Mouse (Mus musculus) midbrain, embryonic 10.5 days (tissue): ENCODE data around the gene Slc25a5. TPM values are rescaled to one million over a fixed set of nuclear protein-coding genes. Genes with fewer than 3 reads are reported as not detected.

Experiments
- DNase-seq: peaks from one replicate; pipeline ENCODE4 v3.0.0-alpha.2; 2017; ENCODE audit warnings: low spot score
- H3K27ac ChIP-seq: fragments of 300-500 bp; sonication (generic); replicated peaks from 2 replicates; pipeline ENCODE4 v1.5.1; 2016; ENCODE audit warnings: mild to moderate bottlenecking
- H3K27me3 ChIP-seq: fragments of 300-500 bp; sonication (generic); 2 replicates; pipeline ENCODE4 v1.6.1; 2016; ENCODE audit warnings: low read depth, mild to moderate bottlenecking; ENCODE audit not compliant: poor library complexity, severe bottlenecking
- H3K36me3 ChIP-seq: fragments of 300-500 bp; sonication (generic); 2 replicates; pipeline ENCODE4 v1.6.1; 2016; ENCODE audit warnings: mild to moderate bottlenecking, moderate library complexity
- H3K4me1 ChIP-seq: fragments of 300-500 bp; sonication (generic); 2 replicates; pipeline ENCODE4 v1.6.1; 2016
- H3K4me3 ChIP-seq: fragments of 300-500 bp; sonication (generic); 2 replicates; pipeline ENCODE4 v1.5.1; 2016; ENCODE audit warnings: mild to moderate bottlenecking, moderate library complexity
- H3K9me3 ChIP-seq: fragments of 300-500 bp; sonication (generic); replicated peaks from 2 replicates; pipeline ENCODE4 v1.6.1; 2016; ENCODE audit warnings: mild to moderate bottlenecking
- WGBS: fragments of 180-500 bp; shearing (Covaris S2); methylation state at CpG from one replicate; pipeline ENCODE4 v1.1.7; 2016; 5-methylcytosine and 5-hydroxymethylcytosine counted together
- polyA plus RNA-seq: library from polyadenylated mRNA; unstranded; fragments of >200 nt; fragmentation: Nextera tagmentation; extraction: Ambion mirVana; gene quantifications from 2 replicates; pipeline ENCODE4 v1.2.1, GENCODE M21; 2016

The Slc25a5 gene
- polyA plus RNA-seq, 1 experiment from 2014 or later = 854 TPM

- H3K27ac ChIP-seq = no peak overlapping the region
- 91% methylated on average over 5 of the region's 5 CpGs for WGBS
Measured at GRCm38 (mm10) chrX:36826873-36827272, 31.4 kb downstream of the Slc25a5 start.

GRCm38 (mm10) chrX:36830271-36830670 is 34.8 kb downstream of the Slc25a5 start:
- Histone ChIP-seq H3K4me3 (no peak overlapping the region), H3K9me3 (no peaks in the 10 kb centered on the region; the same call in 1 of the 2 replicates), H3K27ac (no peak overlapping the region), H3K27me3 (no peaks in the 10 kb centered on the region), H3K4me1 (peaks cover 13% of the 10 kb centered on the region), H3K36me3 (no peaks in the 10 kb centered on the region)
- DNase-seq = no peak
- 57% methylated on average over 5 of the region's 5 CpGs for WGBS

More at GRCm38 (mm10) chrX:36826873-36827272, 31.4 kb downstream of the Slc25a5 start:
- H3K36me3 ChIP-seq = no peaks in the 10 kb centered on the region
- H3K4me3 ChIP-seq = no peak overlapping the region
- no peaks in the 10 kb centered on the region; the same call in 1 of the 2 replicates for H3K9me3 ChIP-seq
- no peaks in the 10 kb centered on the region for H3K4me1 ChIP-seq
- DNase-seq = no peak
- no peaks in the 10 kb centered on the region for H3K27me3 ChIP-seq

GRCm38 (mm10) chrX:36831632-36832031 is 36.2 kb downstream of the Slc25a5 start:
- WGBS = 86% methylated on average over 4 of the region's 4 CpGs
- Histone ChIP-seq H3K4me3 (no peak overlapping the region), H3K27me3 (no peaks in the 10 kb centered on the region), H3K9me3 (no peaks in the 10 kb centered on the region; the same call in 1 of the 2 replicates), H3K36me3 (no peaks in the 10 kb centered on the region), H3K27ac (no peak overlapping the region), H3K4me1 (peaks cover 13% of the 10 kb centered on the region)
- DNase-seq = no peak

GRCm38 (mm10) chrX:36833397-36834084 is 38.1 kb downstream of the Slc25a5 start:
- DNase-seq = peak; percentile 73
- H3K4me3 ChIP-seq = peak overlapping the region; percentile 42
- no peaks in the 10 kb centered on the region for H3K27me3 ChIP-seq
- 22% methylated on average over 19 of the region's 19 CpGs for WGBS
- H3K27ac ChIP-seq = peak overlapping the region; percentile 77
- peaks cover 13% of the 10 kb centered on the region for H3K4me1 ChIP-seq
- H3K36me3 ChIP-seq = no peaks in the 10 kb centered on the region
- no peaks in the 10 kb centered on the region; the same call in 1 of the 2 replicates for H3K9me3 ChIP-seq

GRCm38 (mm10) chrX:36837069-36837676 is 41.7 kb downstream of the Slc25a5 start:
- Histone ChIP-seq H3K9me3 (no peaks in the 10 kb centered on the region), H3K4me3 (no peak overlapping the region), H3K27me3 (no peaks in the 10 kb centered on the region), H3K4me1 (peaks cover 13% of the 10 kb centered on the region), H3K27ac (no peak overlapping the region), H3K36me3 (no peaks in the 10 kb centered on the region)
- DNase-seq = no peak
- WGBS = 68% methylated on average over 6 of the region's 6 CpGs

GRCm38 (mm10) chrX:36839391-36839790 is 43.9 kb downstream of the Slc25a5 start:
- H3K27me3 ChIP-seq = no peaks in the 10 kb centered on the region
- H3K9me3 ChIP-seq = no peaks in the 10 kb centered on the region
- no peak overlapping the region for H3K4me3 ChIP-seq
- H3K36me3 ChIP-seq = no peaks in the 10 kb centered on the region
- WGBS = 93% methylated on average over 7 of the region's 7 CpGs
- DNase-seq = no peak
- peaks cover 5% of the 10 kb centered on the region; the same call in 1 of the 2 replicates for H3K4me1 ChIP-seq
- no peak overlapping the region for H3K27ac ChIP-seq

- Histone ChIP-seq H3K4me1 (no peaks in the 10 kb centered on the region), H3K36me3 (no peaks in the 10 kb centered on the region), H3K4me3 (no peak overlapping the region), H3K27me3 (no peaks in the 10 kb centered on the region), H3K9me3 (no peaks in the 10 kb centered on the region), H3K27ac (no peak overlapping the region)
- WGBS = 84% methylated on average over 6 of the region's 6 CpGs
- DNase-seq = no peak
Measured at GRCm38 (mm10) chrX:36841698-36842097, 46.2 kb downstream of the Slc25a5 start.

GRCm38 (mm10) chrX:36843346-36843990 is 48.0 kb downstream of the Slc25a5 start:
- whole genome bisulfite sequencing = 79% methylated on average over 4 of the region's 4 CpGs
- H3K27ac ChIP-seq = no peak overlapping the region
- H3K36me3 ChIP-seq = peaks cover 6% of the 10 kb centered on the region; the same call in 1 of the 2 replicates
- no peaks in the 10 kb centered on the region for H3K9me3 ChIP-seq
- H3K4me1 ChIP-seq = no peaks in the 10 kb centered on the region
- no peak for DNase-seq
- H3K27me3 ChIP-seq = no peaks in the 10 kb centered on the region
- H3K4me3 ChIP-seq = no peak overlapping the region

GRCm38 (mm10) chrX:36847152-36847551 is 51.7 kb downstream of the Slc25a5 start:
- peaks cover 14% of the 10 kb centered on the region for H3K36me3 ChIP-seq
- no peak for DNase-seq
- no peak overlapping the region for H3K27ac ChIP-seq
- no peaks in the 10 kb centered on the region for H3K9me3 ChIP-seq
- H3K27me3 ChIP-seq = no peaks in the 10 kb centered on the region
- H3K4me3 ChIP-seq = no peak overlapping the region
- WGBS = 92% methylated on average over 1 of the region's 1 CpGs
- no peaks in the 10 kb centered on the region for H3K4me1 ChIP-seq

Other genes with a start within 250 kb of the Slc25a5 start
- gene Pgrmc1, start 197.4 kb upstream of the Slc25a5 start, polyA plus RNA-seq = 327 and 360 TPM in 2 replicates
- 3.4 and 4.1 TPM in 2 replicates for gene Akap17b, start 150.3 kb upstream of the Slc25a5 start, polyA plus RNA-seq
- 0.99 and 1.6 TPM in 2 replicates for gene Slc25a43, start 52.0 kb upstream of the Slc25a5 start, polyA plus RNA-seq
- gene Ube2a, start 78.2 kb downstream of the Slc25a5 start, polyA plus RNA-seq = 131 TPM in 2 replicates
- gene C330007P06Rik, start 78.5 kb downstream of the Slc25a5 start, polyA plus RNA-seq = 30.9 and 32.1 TPM in 2 replicates
- 2.8 and 4.3 TPM in 2 replicates for gene Nkrf, start 107.2 kb downstream of the Slc25a5 start, polyA plus RNA-seq
- gene Sept6, start 196.1 kb downstream of the Slc25a5 start, polyA plus RNA-seq = 32.3 and 39.8 TPM in 2 replicates